Mouse (Mus musculus) embryonic facial prominence, embryonic 15.5 days (tissue): ENCODE measurements around the gene Lmnb2. TPM values are rescaled to one million over a fixed set of nuclear protein-coding genes. Genes with fewer than 3 reads are reported as not detected.
A peak's percentile ranks its signal among the peaks of the same experiment; 100 is the strongest.

Experiments used
- ATAC-seq: fragments of 200-750 bp; cut with Nextera tagmentation; 2 replicates; pipeline ENCODE4 v1.8.0; 2017; ENCODE audit warnings: low read depth, moderate TSS enrichment; ENCODE audit not compliant: insufficient number of reproducible peaks, low FRiP score, low TSS enrichment
- H3K27ac ChIP-seq: fragments of 300-500 bp; sonication (generic); replicated peaks from 2 replicates; pipeline ENCODE4 v1.5.1; 2015; ENCODE audit warnings: mild to moderate bottlenecking, inconsistent platforms
- H3K27me3 ChIP-seq: fragments of 300-500 bp; sonication (generic); 2 replicates; pipeline ENCODE4 v1.6.1; 2015; ENCODE audit warnings: inconsistent platforms
- H3K36me3 ChIP-seq: fragments of 300-500 bp; sonication (generic); 2 replicates; pipeline ENCODE4 v1.6.1; 2015; ENCODE audit warnings: mild to moderate bottlenecking, inconsistent platforms
- H3K4me1 ChIP-seq: fragments of 300-500 bp; sonication (generic); 2 replicates; pipeline ENCODE4 v1.6.1; 2015; ENCODE audit warnings: inconsistent platforms
- H3K4me2 ChIP-seq: fragments of 300-500 bp; sonication (generic); replicated peaks from 2 replicates; pipeline ENCODE4 v1.6.1; 2015; ENCODE audit warnings: mild to moderate bottlenecking, inconsistent platforms
- H3K4me3 ChIP-seq: fragments of 300-500 bp; sonication (generic); replicated peaks from 2 replicates; pipeline ENCODE4 v1.5.1; 2015; ENCODE audit warnings: mild to moderate bottlenecking, inconsistent platforms
- H3K9ac ChIP-seq: fragments of 300-500 bp; sonication (generic); 2 replicates; pipeline ENCODE4 v1.6.1; 2015; ENCODE audit warnings: inconsistent platforms
- H3K9me3 ChIP-seq: fragments of 300-500 bp; sonication (generic); replicated peaks from 2 replicates; pipeline ENCODE4 v1.6.1; 2016; ENCODE audit warnings: inconsistent platforms
- whole genome bisulfite sequencing: fragments of 180-500 bp; shearing (Covaris S2); methylation state at CpG from one replicate; pipeline ENCODE4 v1.1.7; 2015; 5-methylcytosine and 5-hydroxymethylcytosine counted together
- polyA plus RNA-seq: library from polyadenylated mRNA; unstranded; fragments of >200 nt; fragmentation: Nextera tagmentation; extraction: Ambion mirVana; gene quantifications from 2 replicates; pipeline ENCODE4 v1.2.1, GENCODE M21; 2015

The Lmnb2 gene
- polyA plus RNA-seq, 1 experiment from 2014 or later, result 56.7 TPM

DNA sequence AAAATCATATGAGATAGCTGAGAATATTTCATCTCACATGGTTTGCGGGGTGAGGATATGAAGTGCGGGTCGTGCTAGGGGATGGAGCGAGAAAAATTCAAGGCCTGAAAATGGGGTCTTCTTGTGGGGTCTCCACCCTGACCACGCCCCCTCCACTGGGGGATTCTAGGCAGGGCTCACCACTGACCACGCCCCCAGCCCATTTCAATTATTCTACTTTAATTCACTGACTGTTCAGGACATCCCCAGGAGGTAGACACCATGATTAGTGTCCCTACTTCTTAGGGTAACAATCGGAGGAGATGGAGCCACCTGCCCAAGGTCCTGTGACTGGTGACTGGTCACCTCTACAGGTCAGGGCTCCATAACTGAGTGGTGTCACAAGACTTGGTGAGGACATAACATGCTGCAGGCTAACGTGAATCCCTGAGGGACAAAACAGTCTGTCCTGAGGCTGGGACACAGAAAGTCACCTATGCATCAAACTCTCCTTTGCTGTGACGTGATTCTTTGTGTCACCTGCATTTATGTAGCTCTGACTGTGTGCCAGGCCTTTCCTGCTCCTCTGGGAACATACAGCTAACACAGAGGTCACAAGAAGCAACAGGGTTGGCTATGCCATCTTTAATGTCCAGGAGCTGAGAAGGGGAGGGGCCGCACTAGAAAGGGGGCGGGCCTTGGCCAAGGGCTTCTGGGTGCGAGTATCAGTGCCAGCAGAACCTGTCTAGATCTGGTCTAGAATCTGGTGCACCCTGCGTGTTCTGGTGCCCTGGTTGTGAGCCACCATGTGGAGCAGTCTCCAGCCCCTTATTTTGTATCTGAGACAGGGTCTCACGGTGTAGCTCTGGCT is 16.3 kb upstream of the Lmnb2 start:
- Histone ChIP-seq H3K36me3 (no peaks in the 10 kb centered on the region), H3K27me3 (peaks cover 15% of the 10 kb centered on the region), H3K9ac (no peak overlapping the region), H3K27ac (peak overlapping the region; percentile 88), H3K4me3 (0 out of 2 replicates have a peak overlapping the region, but pooled peaks have one; percentile 52), H3K4me1 (peaks cover 92% of the 10 kb centered on the region), H3K9me3 (no peaks in the 10 kb centered on the region), H3K4me2 (peak overlapping the region; percentile 93; the same call in 1 of the 2 replicates)
- no peak for ATAC-seq
- 48% methylated on average over 14 of the region's 14 CpGs for WGBS

- H3K9ac ChIP-seq, result no peak overlapping the region
- H3K4me2 ChIP-seq, result peak overlapping the region; percentile 93
- 2% methylated on average over 21 of the region's 21 CpGs for WGBS
- peaks cover 15% of the 10 kb centered on the region for H3K27me3 ChIP-seq
- H3K27ac ChIP-seq, result peak overlapping the region; percentile 88
- peak overlapping the region; percentile 52 for H3K4me3 ChIP-seq
- peaks cover 90% of the 10 kb centered on the region for H3K4me1 ChIP-seq
- no peaks in the 10 kb centered on the region for H3K9me3 ChIP-seq
- H3K36me3 ChIP-seq, result no peaks in the 10 kb centered on the region
- no peak for ATAC-seq
These were observed 15.5 kb upstream of the Lmnb2 start for GRCm38 (mm10) chr10:80933421-80933979.

DNA sequence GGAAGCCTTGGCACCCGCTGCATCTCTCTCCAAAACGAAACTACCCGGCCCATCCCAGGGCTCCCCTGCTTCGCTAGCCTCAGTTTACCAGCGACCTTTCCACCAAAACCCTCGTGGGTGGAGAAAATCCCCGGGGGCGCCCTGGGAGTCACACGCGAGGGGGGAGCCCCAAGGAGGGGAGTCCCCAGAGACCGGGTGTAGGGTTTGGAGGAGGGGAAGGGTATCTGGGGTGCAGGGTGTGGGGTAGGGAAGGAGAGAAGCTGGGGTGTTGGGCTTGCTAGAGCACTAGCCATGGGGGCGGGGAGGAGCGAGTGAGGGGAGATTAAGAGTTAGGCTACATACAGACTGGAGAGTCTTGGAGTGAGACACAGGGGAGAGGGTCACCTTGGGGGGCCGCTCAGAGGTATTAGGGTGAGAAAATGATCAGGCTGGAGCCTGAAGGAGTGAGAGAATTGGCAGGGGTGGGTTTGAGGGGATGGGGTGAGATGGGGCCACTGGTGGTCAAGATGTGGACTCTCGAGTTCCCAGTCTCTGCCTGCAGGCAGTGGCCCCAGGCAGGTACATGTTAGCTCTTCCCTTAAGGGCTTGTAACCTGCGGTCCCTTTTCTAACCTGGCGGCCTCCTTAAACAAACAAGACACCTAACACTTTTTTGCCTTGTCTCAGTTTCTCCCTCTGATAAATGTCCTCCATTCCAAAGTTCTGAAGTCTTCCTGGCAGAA is 14.8 kb upstream of the Lmnb2 start:
- peak overlapping the region; percentile 33; the same call in 1 of the 2 replicates for H3K9ac ChIP-seq
- whole genome bisulfite sequencing, result 3% methylated on average over 17 of the region's 17 CpGs
- H3K4me3 ChIP-seq, result peak overlapping the region; percentile 52
- H3K27me3 ChIP-seq, result peaks cover 15% of the 10 kb centered on the region
- H3K36me3 ChIP-seq, result no peaks in the 10 kb centered on the region
- H3K4me2 ChIP-seq, result peak overlapping the region; percentile 93
- peaks cover 83% of the 10 kb centered on the region for H3K4me1 ChIP-seq
- H3K9me3 ChIP-seq, result no peaks in the 10 kb centered on the region
- ATAC-seq, result no peak
- H3K27ac ChIP-seq, result peak overlapping the region; percentile 88

- no peaks in the 10 kb centered on the region for H3K36me3 ChIP-seq
- no peak for ATAC-seq
- H3K9me3 ChIP-seq, result no peaks in the 10 kb centered on the region
- peak overlapping the region; percentile 33; the same call in 1 of the 2 replicates for H3K9ac ChIP-seq
- peak overlapping the region; percentile 88; the same call in 1 of the 2 replicates for H3K27ac ChIP-seq
- H3K27me3 ChIP-seq, result peaks cover 15% of the 10 kb centered on the region
- 2% methylated on average over 20 of the region's 20 CpGs for WGBS
- H3K4me1 ChIP-seq, result peaks cover 77% of the 10 kb centered on the region
- H3K4me3 ChIP-seq, result peak overlapping the region; percentile 52
- peak overlapping the region; percentile 93 for H3K4me2 ChIP-seq
These were observed 14.2 kb upstream of the Lmnb2 start for GRCm38 (mm10) chr10:80932206-80932605.

DNA sequence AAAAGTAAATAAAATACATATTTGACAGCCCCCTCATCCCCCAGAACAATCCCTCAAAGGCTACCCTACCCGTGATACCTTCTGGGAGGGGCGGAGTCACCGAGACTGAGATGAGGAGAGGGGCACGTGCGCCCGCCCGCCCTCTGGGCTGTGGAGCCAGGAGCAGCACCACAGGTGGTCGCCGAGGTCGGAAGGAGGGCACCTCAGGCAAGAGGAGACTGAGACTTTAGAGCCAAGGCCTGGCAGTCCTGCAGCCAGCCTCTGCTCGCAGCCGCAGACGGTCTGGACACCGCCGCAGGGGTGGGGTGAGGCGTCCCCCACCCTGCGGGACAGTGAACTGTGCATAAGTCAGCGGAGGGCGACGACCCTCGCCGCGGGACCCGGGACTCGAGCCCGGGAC is 13.7 kb upstream of the Lmnb2 start:
- Histone ChIP-seq H3K4me3 (peak overlapping the region; percentile 52), H3K4me1 (peaks cover 72% of the 10 kb centered on the region), H3K9ac (0 out of 2 replicates have a peak overlapping the region, but pooled peaks have one; percentile 3), H3K27ac (peak overlapping the region; percentile 88; the same call in 1 of the 2 replicates), H3K4me2 (peak overlapping the region; percentile 93), H3K9me3 (no peaks in the 10 kb centered on the region), H3K36me3 (no peaks in the 10 kb centered on the region), H3K27me3 (peaks cover 15% of the 10 kb centered on the region)
- WGBS, result 6% methylated on average over 26 of the region's 26 CpGs
- no peak for ATAC-seq

DNA sequence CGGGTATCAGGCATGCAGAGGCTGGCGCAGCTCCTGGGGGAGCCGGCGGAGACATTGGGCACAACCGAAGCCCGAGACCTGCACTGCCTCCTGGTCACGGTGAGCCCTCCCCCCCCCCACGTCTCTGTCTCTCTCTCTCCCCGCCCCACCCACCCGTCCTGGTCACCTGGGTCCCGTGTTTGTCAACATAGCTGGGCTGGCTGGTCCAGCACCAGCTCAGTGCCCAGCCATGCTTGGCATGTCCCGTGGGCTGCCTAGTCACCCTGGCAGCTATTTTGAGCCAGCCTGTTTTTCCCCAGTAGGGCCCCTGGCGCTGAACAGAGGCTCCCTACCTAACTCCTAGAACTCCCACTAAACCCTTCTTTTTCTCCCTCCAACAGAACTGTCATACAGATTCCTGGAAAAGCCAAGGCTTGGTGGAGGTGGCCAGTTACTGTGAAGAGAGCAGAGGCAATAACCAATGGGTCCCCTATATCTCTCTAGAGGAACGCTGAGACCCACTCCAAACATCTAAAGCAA is 13.2 kb upstream of the Lmnb2 start:
- peak overlapping the region; percentile 52 for H3K4me3 ChIP-seq
- no peak for ATAC-seq
- 9% methylated on average over 14 of the region's 14 CpGs for WGBS
- peaks cover 67% of the 10 kb centered on the region for H3K4me1 ChIP-seq
- peak overlapping the region; percentile 93 for H3K4me2 ChIP-seq
- H3K9ac ChIP-seq, result peak overlapping the region; percentile 48
- H3K27me3 ChIP-seq, result peaks cover 15% of the 10 kb centered on the region
- no peaks in the 10 kb centered on the region for H3K9me3 ChIP-seq
- no peaks in the 10 kb centered on the region for H3K36me3 ChIP-seq
- H3K27ac ChIP-seq, result 0 out of 2 replicates have a peak overlapping the region, but pooled peaks have one; percentile 6

- Histone ChIP-seq H3K36me3 (no peaks in the 10 kb centered on the region), H3K4me3 (peak overlapping the region; percentile 52), H3K27ac (peak overlapping the region; percentile 71), H3K27me3 (peaks cover 15% of the 10 kb centered on the region), H3K9me3 (no peaks in the 10 kb centered on the region), H3K4me1 (peaks cover 60% of the 10 kb centered on the region), H3K4me2 (peak overlapping the region; percentile 93), H3K9ac (peak overlapping the region; percentile 48)
- no peak for ATAC-seq
- WGBS, result under 1% methylated on average over 45 of the region's 45 CpGs
These were observed 12.5 kb upstream of the Lmnb2 start for GRCm38 (mm10) chr10:80930361-80931152.

DNA sequence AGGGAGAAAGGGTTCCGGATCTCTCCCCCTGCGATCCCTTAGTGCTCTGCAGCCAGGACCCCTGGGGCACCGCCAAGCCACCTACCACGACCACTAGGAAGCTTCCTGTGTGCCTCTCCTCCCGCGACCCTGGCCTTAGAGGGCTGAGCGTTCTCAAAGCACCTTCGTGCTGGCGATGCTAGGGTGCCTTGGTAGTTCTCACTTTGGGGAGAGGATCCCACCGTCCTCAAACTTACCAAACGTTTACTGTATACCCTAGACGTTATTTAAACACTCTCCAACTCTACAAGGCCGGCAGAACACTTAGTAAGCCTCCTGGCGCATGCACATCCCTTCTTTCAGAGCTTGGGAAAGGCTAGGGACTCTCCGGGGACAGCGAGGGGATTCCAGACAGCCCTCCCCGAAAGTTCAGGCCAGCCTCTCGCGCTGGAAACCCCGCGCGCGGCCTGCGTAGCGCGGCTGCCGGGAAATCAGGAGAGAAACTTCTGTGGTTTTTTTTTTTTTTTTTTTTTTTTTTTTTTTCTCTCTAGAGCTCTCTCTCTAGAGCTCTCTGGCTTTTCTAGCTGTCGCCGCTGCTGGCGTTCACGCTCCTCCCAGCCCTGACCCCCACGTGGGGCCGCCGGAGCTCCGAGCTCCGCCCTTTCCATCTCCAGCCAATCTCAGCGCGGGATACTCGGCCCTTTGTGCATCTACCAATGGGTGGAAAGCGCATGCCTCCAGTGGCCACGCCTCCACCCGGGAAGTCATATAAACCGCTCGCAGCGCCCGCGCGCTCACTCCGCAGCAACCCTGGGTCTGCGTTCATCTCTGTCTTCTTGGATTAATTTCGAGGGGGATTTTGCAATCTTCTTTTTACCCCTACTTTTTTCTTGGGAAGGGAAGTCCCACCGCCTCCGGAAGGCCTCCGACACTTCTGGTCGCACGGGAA is 11.5 kb upstream of the Lmnb2 start, which contains the start of gene Gadd45b:
TSS of gene Gadd45b (plus strand) at position 775 of the 928 bp plus-strand sequence.
- Histone ChIP-seq H3K4me1 (peaks cover 52% of the 10 kb centered on the region), H3K27me3 (peaks cover 14% of the 10 kb centered on the region), H3K27ac (peak within 1 kb of the TSS; percentile 97), H3K9ac (peak within 1 kb of the TSS; percentile 48), H3K4me2 (peak within 1 kb of the TSS; percentile 93), H3K4me3 (peak within 1 kb of the TSS; percentile 52), H3K9me3 (no peaks in the 10 kb centered on the region), H3K36me3 (no peaks in the 10 kb centered on the region)
- under 1% methylated on average over 56 of the region's 56 CpGs for WGBS
- peak; percentile 91 for ATAC-seq

- under 1% methylated on average over 48 of the region's 48 CpGs for WGBS
- ATAC-seq, result peak; percentile 25; the same call in 1 of the 2 replicates
These were observed 10.7 kb upstream of the Lmnb2 start for GRCm38 (mm10) chr10:80928586-80929298.

More at GRCm38 (mm10) chr10:80928586-80929298, 10.7 kb upstream of the Lmnb2 start:
- no peaks in the 10 kb centered on the region for H3K9me3 ChIP-seq
- peak overlapping the region; percentile 52 for H3K4me3 ChIP-seq
- H3K4me2 ChIP-seq, result peak overlapping the region; percentile 93
- peaks cover 8% of the 10 kb centered on the region for H3K27me3 ChIP-seq
- H3K27ac ChIP-seq, result peak overlapping the region; percentile 97
- no peaks in the 10 kb centered on the region for H3K36me3 ChIP-seq
- peaks cover 44% of the 10 kb centered on the region for H3K4me1 ChIP-seq
- H3K9ac ChIP-seq, result peak overlapping the region; percentile 34
